Mouse (Mus musculus): Measurements from ENCODE around the gene Emx2. TPM values are rescaled to one million over a fixed set of nuclear protein-coding genes. Genes with fewer than 3 reads are reported as not detected.

The Emx2 gene
- polyA plus RNA-seq, 1 experiment, result not detected

DNA sequence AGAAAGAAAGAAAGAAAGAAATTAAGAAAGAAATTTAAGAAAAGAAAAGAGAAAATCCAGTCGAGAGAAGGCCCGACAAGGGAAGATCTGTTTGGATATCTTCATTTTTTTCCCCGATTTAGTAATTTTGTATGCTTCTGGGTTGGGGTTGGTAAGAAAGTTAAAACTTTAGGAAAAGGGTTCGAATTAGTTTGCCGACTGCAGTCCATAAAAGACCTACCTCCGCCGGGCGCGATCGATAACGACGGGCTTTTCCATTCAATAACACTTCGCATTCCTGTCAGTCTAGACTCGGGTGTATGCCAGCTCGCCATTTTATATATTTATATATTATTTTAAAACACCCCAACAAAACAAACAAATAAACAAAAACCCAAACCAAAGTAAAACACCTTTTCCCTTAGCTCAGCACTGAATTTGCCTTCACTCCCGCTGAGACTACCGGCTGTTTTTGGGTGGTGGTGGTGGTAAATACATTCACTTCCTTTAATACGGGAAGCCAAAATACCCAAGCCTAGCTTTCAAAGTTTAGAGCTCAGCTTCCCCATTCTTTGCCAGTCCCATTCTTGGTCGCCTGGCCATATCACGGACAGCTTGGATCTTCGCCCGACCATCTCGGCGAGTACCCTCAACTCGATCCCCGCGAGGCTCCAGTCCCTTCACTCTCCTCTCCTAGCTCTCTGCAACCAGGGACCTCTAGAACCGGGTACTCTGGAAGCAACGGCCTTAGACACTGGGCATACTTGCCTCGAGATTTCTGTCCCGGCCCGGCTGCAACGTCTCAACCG, 2.4 kb downstream of the Emx2 start:
- Histone ChIP-seq H3K4me1 (ENCODE audit: control insufficient read depth, insufficient read depth, low read length) (peaks cover 9% of the 10 kb centered on the region), H3K27ac (ENCODE audit: insufficient read depth, low read depth, low read length) (no peak overlapping the region), H3K4me3 (ENCODE audit: insufficient read depth, low read depth, low read length) (peak overlapping the region; percentile 19; the same call in 1 of the 2 replicates)
- no peak for TF ChIP-seq CTCF (IDR thresholded peaks at IDR 0.05; ENCODE audit: insufficient read depth, low read depth, low read length)
- no peak for TF ChIP-seq POLR2A (IDR thresholded peaks at IDR 0.05; ENCODE audit: insufficient read depth, low read depth, low read length)
- 10% methylated on average over 34 of the region's 34 CpGs for WGBS

- Histone ChIP-seq H3K4me1 (ENCODE audit: control insufficient read depth, insufficient read depth, low read length) (peaks cover 9% of the 10 kb centered on the region), H3K4me3 (ENCODE audit: insufficient read depth, low read depth, low read length) (peak overlapping the region; percentile 0; the same call in 1 of the 2 replicates), H3K27ac (ENCODE audit: insufficient read depth, low read depth, low read length) (no peak overlapping the region)
- TF ChIP-seq POLR2A (IDR thresholded peaks at IDR 0.05; ENCODE audit: insufficient read depth, low read depth, low read length), result no peak
- no peak for TF ChIP-seq CTCF (IDR thresholded peaks at IDR 0.05; ENCODE audit: insufficient read depth, low read depth, low read length)
- WGBS, result 29% methylated on average over 36 of the region's 36 CpGs
These were observed 3.6 kb downstream of the Emx2 start for GRCm38 (mm10) chr19:59461481-59462421.

- Histone ChIP-seq H3K4me1 (ENCODE audit: control insufficient read depth, insufficient read depth, low read length) (peaks cover 16% of the 10 kb centered on the region), H3K4me3 (ENCODE audit: insufficient read depth, low read depth, low read length) (no peak overlapping the region), H3K27ac (ENCODE audit: insufficient read depth, low read depth, low read length) (no peak overlapping the region)
- TF ChIP-seq CTCF (IDR thresholded peaks at IDR 0.05; ENCODE audit: insufficient read depth, low read depth, low read length), result no peak
- no peak for TF ChIP-seq POLR2A (IDR thresholded peaks at IDR 0.05; ENCODE audit: insufficient read depth, low read depth, low read length)
- 41% methylated on average over 19 of the region's 19 CpGs for WGBS
These were observed 4.5 kb downstream of the Emx2 start for GRCm38 (mm10) chr19:59462459-59463292.

DNA sequence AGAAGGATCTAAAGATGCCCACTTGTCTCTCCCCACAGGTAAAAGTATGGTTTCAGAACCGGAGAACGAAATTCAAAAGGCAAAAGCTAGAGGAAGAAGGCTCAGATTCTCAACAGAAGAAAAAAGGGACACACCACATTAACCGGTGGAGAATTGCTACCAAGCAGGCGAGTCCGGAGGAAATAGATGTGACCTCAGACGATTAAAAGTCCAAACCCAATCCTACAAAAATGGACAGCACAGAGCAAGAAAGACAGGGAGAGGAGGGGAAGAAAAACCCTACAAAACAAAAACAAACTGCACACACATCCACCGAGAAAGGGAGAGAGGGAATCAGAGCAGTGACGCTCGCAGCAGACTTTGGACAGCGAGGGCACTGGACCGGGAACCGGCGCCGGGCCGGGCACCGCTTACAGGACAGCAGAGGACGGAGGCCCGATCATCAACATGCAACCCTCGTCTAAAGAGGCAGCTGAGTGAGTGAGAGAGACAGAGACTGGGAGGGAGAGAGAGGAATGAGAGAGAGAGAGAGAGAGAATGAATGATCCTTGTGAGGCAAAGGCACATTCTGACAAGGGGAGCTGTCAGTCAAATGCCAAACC, 5.8 kb downstream of the Emx2 start:
- TF ChIP-seq POLR2A (IDR thresholded peaks at IDR 0.05; ENCODE audit: insufficient read depth, low read depth, low read length) (no peak), CTCF (IDR thresholded peaks at IDR 0.05; ENCODE audit: insufficient read depth, low read depth, low read length) (no peak)
- no peak overlapping the region for H3K27ac ChIP-seq (ENCODE audit: insufficient read depth, low read depth, low read length)
- H3K4me1 ChIP-seq (ENCODE audit: control insufficient read depth, insufficient read depth, low read length), result peaks cover 16% of the 10 kb centered on the region
- no peak overlapping the region for H3K4me3 ChIP-seq (ENCODE audit: insufficient read depth, low read depth, low read length)
- WGBS, result 43% methylated on average over 19 of the region's 19 CpGs

DNA sequence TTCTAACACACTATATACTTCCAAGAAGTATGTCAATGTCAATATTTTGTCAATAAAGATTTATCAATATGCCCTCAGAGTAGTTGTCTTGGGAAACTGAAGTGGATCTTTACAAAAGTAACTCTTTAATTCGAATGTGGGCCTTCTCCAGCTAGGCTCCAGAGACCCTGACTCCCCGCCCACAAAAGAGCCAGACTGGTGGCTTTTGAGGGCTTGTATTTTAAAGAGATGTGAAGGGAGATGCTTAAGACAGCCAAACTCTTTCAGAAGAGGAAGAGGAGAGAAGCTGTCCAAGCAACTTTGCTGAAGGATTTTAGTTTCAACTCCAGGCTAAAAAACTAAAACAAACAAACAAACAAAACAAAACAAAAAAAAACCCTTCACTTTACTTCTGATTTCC, 7.1 kb downstream of the Emx2 start:
- 61% methylated on average over 2 of the region's 2 CpGs for WGBS
- H3K4me3 ChIP-seq (ENCODE audit: insufficient read depth, low read depth, low read length), result no peak overlapping the region
- TF ChIP-seq POLR2A (IDR thresholded peaks at IDR 0.05; ENCODE audit: insufficient read depth, low read depth, low read length), result no peak
- TF ChIP-seq CTCF (IDR thresholded peaks at IDR 0.05; ENCODE audit: insufficient read depth, low read depth, low read length), result no peak
- H3K27ac ChIP-seq (ENCODE audit: insufficient read depth, low read depth, low read length), result no peak overlapping the region
- H3K4me1 ChIP-seq (ENCODE audit: control insufficient read depth, insufficient read depth, low read length), result peaks cover 13% of the 10 kb centered on the region; the same call in 1 of the 2 replicates

- peaks cover 13% of the 10 kb centered on the region; the same call in 1 of the 2 replicates for H3K4me1 ChIP-seq (ENCODE audit: control insufficient read depth, insufficient read depth, low read length)
These were observed 7.7 kb downstream of the Emx2 start for GRCm38 (mm10) chr19:59465751-59466410.

DNA sequence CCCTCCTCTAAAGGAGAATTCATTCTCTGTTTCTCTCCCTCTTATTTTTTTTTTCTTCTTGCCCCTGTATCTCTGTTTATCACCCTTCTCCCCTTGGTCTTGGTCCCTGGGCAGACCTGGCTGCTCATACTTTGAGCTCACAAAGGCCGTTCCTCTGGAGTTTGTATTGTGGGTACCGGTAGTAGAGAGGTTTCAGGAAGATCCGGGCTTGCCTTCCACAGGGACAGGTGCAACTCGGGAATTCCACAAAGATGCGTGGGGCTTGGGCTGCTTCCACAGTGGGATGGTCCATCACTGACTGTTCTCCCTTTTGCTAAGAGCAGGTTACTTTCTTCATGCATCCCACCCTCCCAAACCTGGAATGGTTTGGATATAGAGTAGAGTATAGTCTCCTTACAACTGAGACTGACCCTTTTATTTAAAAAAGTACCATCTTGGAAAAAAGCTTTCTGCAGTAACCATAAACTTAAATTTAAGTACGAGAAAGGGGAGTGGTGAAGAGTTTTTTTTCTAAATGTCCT, 8.3 kb downstream of the Emx2 start:
- Histone ChIP-seq H3K4me3 (ENCODE audit: insufficient read depth, low read depth, low read length) (no peak overlapping the region), H3K27ac (ENCODE audit: insufficient read depth, low read depth, low read length) (no peak overlapping the region), H3K4me1 (ENCODE audit: control insufficient read depth, insufficient read depth, low read length) (peaks cover 13% of the 10 kb centered on the region; the same call in 1 of the 2 replicates)
- 34% methylated on average over 6 of the region's 6 CpGs for whole genome bisulfite sequencing
- TF ChIP-seq CTCF (IDR thresholded peaks at IDR 0.05; ENCODE audit: insufficient read depth, low read depth, low read length), result no peak
- TF ChIP-seq POLR2A (IDR thresholded peaks at IDR 0.05; ENCODE audit: insufficient read depth, low read depth, low read length), result no peak

More at GRCm38 (mm10) chr19:59465751-59466410, 7.7 kb downstream of the Emx2 start:
- Histone ChIP-seq H3K27ac (ENCODE audit: insufficient read depth, low read depth, low read length) (no peak overlapping the region), H3K4me3 (ENCODE audit: insufficient read depth, low read depth, low read length) (no peak overlapping the region)
- WGBS, result 48% methylated on average over 10 of the region's 10 CpGs
- TF ChIP-seq POLR2A (IDR thresholded peaks at IDR 0.05; ENCODE audit: insufficient read depth, low read depth, low read length), result no peak
- TF ChIP-seq CTCF (IDR thresholded peaks at IDR 0.05; ENCODE audit: insufficient read depth, low read depth, low read length), result no peak
